Mouse (Mus musculus) layer of hippocampus, adult 18-20 months (tissue): ENCODE measurements around the gene Lta. TPM values are rescaled to one million over a fixed set of nuclear protein-coding genes. Genes with fewer than 3 reads are reported as not detected.

Source experiments
- DNase-seq, 2 experiments: peaks; one replicate each; pipeline ENCODE4 v3.0.0; 2022; ENCODE audit warnings: low spot score in 2 of 2
- microRNA-seq, 2 experiments: library from miRNA; unstranded; fragments of <30 nt; microRNA quantifications; one replicate each; pipeline ENCODE4 v1.2.0; 2021
- total RNA-seq, 2 experiments: library from RNA; stranded (reverse); gene quantifications; 2 replicates each; pipeline ENCODE4 v1.2.3; 2021

The Lta gene
- total RNA-seq, 2 experiments from 2014 or later, result 0.22 to 0.41 TPM

- DNase-seq, result no peak
Observed at GRCm38 (mm10) chr17:35162121-35162520, 43.0 kb downstream of the Lta start.

GRCm38 (mm10) chr17:35161421-35161820 is 43.7 kb downstream of the Lta start:
- no peak for DNase-seq

GRCm38 (mm10) chr17:35159638-35160037 is 45.5 kb downstream of the Lta start:
- no peak for DNase-seq

DNA sequence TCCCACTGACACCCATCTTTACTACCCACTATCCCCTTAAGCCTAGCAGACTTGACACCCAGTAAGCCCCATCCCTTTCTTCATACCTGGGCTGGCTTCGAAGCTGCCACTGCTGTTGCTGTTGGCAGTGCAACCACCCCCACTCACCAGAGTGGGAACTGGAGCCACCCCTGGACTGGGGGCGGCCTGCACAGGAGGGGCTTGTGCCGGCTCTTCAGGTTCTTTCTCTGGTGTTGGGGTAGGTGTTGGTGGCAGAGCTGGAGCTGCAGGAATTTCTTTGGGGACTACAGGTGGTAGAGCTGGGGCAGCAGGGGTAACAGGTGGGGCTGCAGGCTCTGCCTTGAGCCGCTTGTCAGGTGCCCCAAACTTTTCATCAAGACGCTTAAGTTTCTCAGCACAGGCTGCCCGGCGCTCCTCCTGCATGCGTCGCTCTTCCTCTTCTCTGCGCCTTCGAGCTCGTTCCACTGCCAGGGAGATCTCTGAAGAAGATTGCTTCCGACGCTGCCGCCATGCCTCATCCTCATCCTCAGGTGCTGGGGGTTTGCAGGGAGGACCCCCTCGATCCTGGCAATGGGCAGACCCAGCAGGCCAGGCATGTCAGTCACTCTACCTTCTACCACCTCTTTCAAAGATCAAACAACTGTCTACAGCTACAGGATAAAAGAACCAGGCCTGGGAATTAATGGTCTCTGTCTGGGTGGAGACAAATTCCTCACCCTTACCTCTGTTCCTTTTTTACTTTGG is 46.1 kb downstream of the Lta start:
- DNase-seq, result no peak

DNA sequence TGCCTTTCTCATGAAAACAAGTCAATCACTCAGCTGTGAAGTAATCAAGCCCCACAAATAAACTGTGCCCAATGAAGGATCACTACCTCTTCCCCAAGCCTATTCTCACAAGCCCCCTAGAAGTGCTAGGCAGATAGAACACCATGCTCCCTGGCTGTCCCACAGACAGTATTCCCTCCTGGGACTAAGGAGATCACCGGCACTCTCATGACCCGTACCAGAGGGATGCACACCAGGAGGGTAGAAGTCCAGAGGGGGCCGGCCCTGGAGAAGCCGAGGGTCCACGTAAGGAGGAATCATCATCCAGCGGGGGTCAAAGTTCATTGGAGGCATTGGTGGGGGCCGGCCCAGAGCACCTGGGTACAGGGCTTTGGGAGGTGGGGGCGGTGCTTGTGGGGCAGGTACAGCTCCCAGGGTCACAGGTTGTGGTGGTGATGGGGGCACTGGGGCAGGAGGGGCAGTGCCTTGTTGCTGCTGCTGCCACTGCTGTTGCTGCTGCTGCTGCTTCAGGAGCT is 47.4 kb downstream of the Lta start:
- DNase-seq, result no peak

DNA sequence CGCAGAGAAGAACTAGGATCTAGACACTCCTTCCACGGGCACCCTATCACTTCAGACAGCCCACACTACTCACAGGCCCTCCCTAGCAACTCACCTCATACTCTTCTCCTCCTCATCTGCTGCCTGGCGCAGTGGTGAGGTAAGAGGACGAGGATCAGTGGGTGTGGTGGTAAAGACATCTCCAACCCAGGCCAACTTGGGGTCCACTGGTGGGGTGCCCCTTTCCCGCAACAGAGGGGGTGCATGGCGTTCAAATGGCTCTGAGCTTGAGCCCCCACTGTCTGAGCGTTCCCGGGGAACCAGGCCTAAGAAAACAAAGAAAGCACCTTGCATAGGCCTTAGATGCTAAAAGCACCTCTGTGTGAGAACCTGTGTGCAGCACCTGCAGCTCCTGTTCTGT is 47.9 kb downstream of the Lta start:
- no peak for DNase-seq

GRCm38 (mm10) chr17:35156461-35157200 is 48.5 kb downstream of the Lta start:
- no peak for DNase-seq

DNA sequence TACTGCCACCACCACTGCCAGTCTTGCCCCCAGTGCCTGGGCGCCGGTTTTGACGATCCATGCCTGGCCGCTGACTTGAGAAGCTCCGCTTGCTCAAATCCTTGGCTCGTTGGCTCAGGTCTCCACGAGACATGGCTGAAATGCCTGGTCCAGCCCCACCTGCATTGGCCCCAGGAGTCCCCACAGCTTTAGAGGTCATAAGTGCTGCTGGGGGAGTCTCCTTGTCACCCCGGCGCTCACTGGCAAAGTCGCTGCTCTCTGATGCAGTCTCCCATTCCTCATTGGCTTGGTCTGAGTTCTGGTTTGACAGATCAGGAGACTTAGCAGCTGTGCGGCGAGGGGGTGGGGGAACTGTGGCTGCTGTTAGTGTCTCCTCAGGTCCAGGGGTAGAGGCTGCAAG is 49.7 kb downstream of the Lta start:
- no peak for DNase-seq

DNA sequence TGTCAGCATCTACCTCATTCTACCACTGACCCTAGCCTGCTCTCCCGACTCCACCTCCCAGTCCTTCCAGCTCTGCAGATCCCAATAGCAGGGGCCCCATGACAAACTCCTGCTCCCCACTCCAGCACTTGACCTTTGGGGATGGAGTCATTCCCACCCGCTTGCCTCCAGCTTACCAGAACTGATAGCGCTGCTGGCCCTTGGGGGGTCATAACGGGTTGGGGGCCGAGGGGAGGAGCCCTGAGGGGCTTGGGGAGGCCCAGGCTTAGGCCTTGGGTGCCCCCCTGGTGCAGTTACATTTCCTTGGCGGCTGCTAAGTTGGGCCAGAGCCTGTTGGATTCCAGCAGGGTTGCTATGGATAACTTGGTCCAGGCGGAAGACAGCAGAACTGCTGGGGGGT is 50.5 kb downstream of the Lta start:
- no peak for DNase-seq

GRCm38 (mm10) chr17:35153931-35154330 is 51.2 kb downstream of the Lta start:
- DNase-seq, result no peak

Small RNA genes lying within 50 kb of the gene (microRNA-seq; reads per million reads assigned to microRNA genes)
- 0 reads per million in 2 experiments for gene Mir6973a
- 0 to 0.20 reads per million in 2 experiments for gene Mir6974
- 0 reads per million in 2 experiments for gene Mir6975
- 0 reads per million in 2 experiments for gene Mir8094

Other genes starting within 250 kb of the Lta start
- gene Hspa1b, start 246.1 kb downstream of the Lta start, total RNA-seq, result 10 to 100 TPM; 27.5 to 37.5 TPM
- gene Gm20481, start 235.4 kb downstream of the Lta start, total RNA-seq, result not detected
- gene Hspa1a, start 233.2 kb downstream of the Lta start, total RNA-seq, result 10 to 100 TPM; 24.3 to 27.8 TPM
- under 1 TPM; 0.12 to 0.48 TPM for gene Hspa1l, start 232.6 kb downstream of the Lta start, total RNA-seq
- gene Lsm2, start 223.5 kb downstream of the Lta start, total RNA-seq, result 10 to 100 TPM; 18.2 to 20.7 TPM
- 10 to 100 TPM; 46.6 to 50.4 TPM for gene Vars, start 204.4 kb downstream of the Lta start, total RNA-seq
- under 1 TPM; 0.15 to 0.22 TPM for gene Vwa7, start 188.8 kb downstream of the Lta start, total RNA-seq
- 1 to 10 TPM in 1 of 2 experiments, not detected in 1; 1.4 TPM for gene Sapcd1, start 177.3 kb downstream of the Lta start, total RNA-seq
- 1 to 10 TPM; 1.5 to 1.6 TPM for gene Msh5, start 158.6 kb downstream of the Lta start, total RNA-seq
- gene Clic1, start 155.4 kb downstream of the Lta start, total RNA-seq, result 1 to 10 TPM; 7.7 to 8.3 TPM
- gene Ddah2, start 146.3 kb downstream of the Lta start, total RNA-seq, result 10 to 100 TPM in 1 of 2 experiments, 1 to 10 TPM in 1; 9.4 to 11.0 TPM
- not detected for gene Ly6g6c, start 140.0 kb downstream of the Lta start, total RNA-seq
- gene Mpig6b, start 139.2 kb downstream of the Lta start, total RNA-seq, result not detected
- 1 to 10 TPM; 3.6 to 5.0 TPM for gene Ly6g6e, start 128.4 kb downstream of the Lta start, total RNA-seq
- gene Ly6g6d, start 127.3 kb downstream of the Lta start, total RNA-seq, result 1 to 10 TPM in 1 of 2 experiments, under 1 TPM in 1; 0.87 to 2.0 TPM
- gene Ly6g6f, start 119.7 kb downstream of the Lta start, total RNA-seq, result under 1 TPM; 0.57 to 0.58 TPM
- 100 to 1,000 TPM in 1 of 2 experiments, 10 to 100 TPM in 1; 97.6 to 103 TPM for gene Abhd16a, start 116.1 kb downstream of the Lta start, total RNA-seq
- not detected for gene Ly6g5c, start 97.1 kb downstream of the Lta start, total RNA-seq
- gene Ly6g5b, start 89.9 kb downstream of the Lta start, total RNA-seq, result under 1 TPM; 0.30 to 0.56 TPM
- gene Gpank1, start 83.9 kb downstream of the Lta start, total RNA-seq, result 10 to 100 TPM; 15.2 to 17.1 TPM
- 100 to 1,000 TPM; 179 to 185 TPM for gene Csnk2b, start 83.3 kb downstream of the Lta start, total RNA-seq
- gene D17H6S53E, start 79.0 kb downstream of the Lta start, total RNA-seq, result 10 to 100 TPM; 22.5 to 28.9 TPM
- not detected for gene Apom, start 73.3 kb downstream of the Lta start, total RNA-seq
- gene Bag6, start 70.2 kb downstream of the Lta start, total RNA-seq, result 100 to 1,000 TPM; 323 to 339 TPM
- 100 to 1,000 TPM; 317 to 343 TPM for gene Prrc2a, start 40.5 kb downstream of the Lta start, total RNA-seq
- gene Aif1, start 29.3 kb downstream of the Lta start, total RNA-seq, result 10 to 100 TPM in 1 of 2 experiments, 1 to 10 TPM in 1; 9.4 to 13.0 TPM
- 1 to 10 TPM; 5.5 to 6.7 TPM for gene Lst1, start 16.9 kb downstream of the Lta start, total RNA-seq
- under 1 TPM; 0.41 to 0.64 TPM for gene Ltb, start 10.9 kb downstream of the Lta start, total RNA-seq
- gene Tnf, start 3.3 kb downstream of the Lta start, total RNA-seq, result not detected
- not detected for gene Gm16181, start 15.5 kb upstream of the Lta start, total RNA-seq
- gene Atp6v1g2, start 28.3 kb upstream of the Lta start, total RNA-seq, result 100 to 1,000 TPM; 637 to 681 TPM
- gene Nfkbil1, start 30.4 kb upstream of the Lta start, total RNA-seq, result 10 to 100 TPM; 13.6 to 15.8 TPM
- 100 to 1,000 TPM; 210 to 215 TPM for gene Ddx39b, start 36.4 kb upstream of the Lta start, total RNA-seq
- 10 to 100 TPM; 22.1 to 26.7 TPM for gene H2-D1, start 57.4 kb upstream of the Lta start, total RNA-seq
- gene H2-Q1, start 115.1 kb upstream of the Lta start, total RNA-seq, result under 1 TPM; 0.15 to 0.25 TPM
- gene H2-Q2, start 136.9 kb upstream of the Lta start, total RNA-seq, result under 1 TPM; 0.46 to 0.50 TPM
- gene H2-Q4, start 174.3 kb upstream of the Lta start, total RNA-seq, result 1 to 10 TPM; 1.5 to 2.4 TPM
- under 1 TPM; 0.20 to 0.52 TPM for gene H2-Q6, start 219.5 kb upstream of the Lta start, total RNA-seq
- under 1 TPM; 0.54 to 0.63 TPM for gene H2-Q7, start 233.8 kb upstream of the Lta start, total RNA-seq